Mouse (Mus musculus) common myeloid progenitor, adult 5-6 weeks (primary cell): ENCODE measurements at regions not wholly inside any gene's neighbourhood (a gene's known extent, or its start where the extent isn't known, plus 50 kb on each side); places are given as distances from the start of the nearest gene placed in this dataset.

Experiments used
- ATAC-seq: replicated peaks from 2 replicates; pipeline ENCODE4 v1.8.0; 2016; ENCODE audit warnings: low read depth, mild to moderate bottlenecking, moderate TSS enrichment, inconsistent platforms; ENCODE audit not compliant: poor library complexity, severe bottlenecking

- no peak for ATAC-seq
Observed at GRCm38 (mm10) chr9:14086611-14087010, 188.3 kb upstream of the Sesn3 start.

DNA sequence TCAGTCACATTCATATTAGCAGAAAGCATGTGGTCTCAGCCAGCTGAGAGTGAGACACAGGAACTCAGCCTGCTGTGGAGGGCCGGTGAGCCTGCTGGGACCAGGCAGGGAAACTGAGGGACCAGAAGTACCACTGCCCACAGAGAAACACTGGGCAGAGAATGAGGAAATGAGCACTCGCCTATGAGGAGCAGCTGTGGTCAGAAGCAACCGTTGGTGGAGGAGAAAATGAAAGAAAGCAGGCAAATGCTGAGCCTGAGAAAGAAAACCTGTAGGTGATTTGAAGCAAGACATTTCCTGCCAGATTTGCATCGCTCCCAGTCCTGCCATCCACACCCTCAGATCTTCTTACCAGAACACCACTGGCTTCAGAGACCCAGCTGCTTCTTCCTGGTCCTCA, 187.0 kb upstream of the Sesn3 start:
- ATAC-seq = peak; percentile 58

- ATAC-seq = no peak
Observed at GRCm38 (mm10) chr9:14089791-14090256, 185.0 kb upstream of the Sesn3 start.

GRCm38 (mm10) chr9:14090454-14090853, 184.4 kb upstream of the Sesn3 start:
- no peak for ATAC-seq

DNA sequence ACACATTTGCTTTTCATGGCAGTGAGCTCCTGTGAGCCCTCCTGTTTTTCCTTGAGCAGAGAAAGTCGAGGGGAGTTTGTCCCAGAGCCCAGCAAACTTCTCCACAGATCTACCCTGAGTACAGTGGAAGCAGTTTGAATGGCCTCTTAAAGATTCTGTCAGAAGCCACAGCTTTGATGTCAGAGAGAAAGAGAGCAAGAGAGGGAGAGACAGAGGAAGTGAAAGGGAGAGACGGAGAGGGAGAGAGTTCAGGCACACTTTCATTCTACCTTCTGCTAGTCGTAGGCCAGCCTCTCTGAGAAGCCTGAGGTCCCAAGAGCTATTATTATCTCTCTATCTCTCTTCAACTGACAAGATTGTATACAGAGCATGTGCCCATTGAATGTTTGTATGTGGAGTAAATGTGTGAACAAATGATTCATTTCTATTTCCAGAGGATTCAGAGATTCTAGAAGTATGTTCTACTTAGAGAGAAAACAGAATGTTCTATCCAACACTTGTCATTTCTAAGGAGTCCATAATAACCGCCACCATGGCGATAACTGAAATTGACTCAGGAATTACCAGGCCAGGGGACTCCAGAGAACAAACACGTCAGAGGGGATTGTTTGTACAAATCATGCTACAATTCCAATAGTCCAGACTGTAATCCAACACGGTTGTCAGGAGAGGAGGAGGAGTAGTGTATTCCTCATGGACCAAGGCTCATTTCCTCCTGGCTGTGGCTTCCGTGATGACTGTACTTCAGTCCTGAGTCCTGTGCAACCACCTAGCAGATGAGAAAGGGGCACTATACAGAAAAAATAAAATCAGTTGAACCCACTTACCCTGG, 183.6 kb upstream of the Sesn3 start:
- ATAC-seq = no peak

- ATAC-seq = peak; percentile 93
Observed at GRCm38 (mm10) chr9:14092996-14093442, 181.8 kb upstream of the Sesn3 start.

- peak; percentile 50; the same call in 1 of the 2 replicates for ATAC-seq
Observed at GRCm38 (mm10) chr9:14103538-14103937, 171.3 kb upstream of the Sesn3 start.

DNA sequence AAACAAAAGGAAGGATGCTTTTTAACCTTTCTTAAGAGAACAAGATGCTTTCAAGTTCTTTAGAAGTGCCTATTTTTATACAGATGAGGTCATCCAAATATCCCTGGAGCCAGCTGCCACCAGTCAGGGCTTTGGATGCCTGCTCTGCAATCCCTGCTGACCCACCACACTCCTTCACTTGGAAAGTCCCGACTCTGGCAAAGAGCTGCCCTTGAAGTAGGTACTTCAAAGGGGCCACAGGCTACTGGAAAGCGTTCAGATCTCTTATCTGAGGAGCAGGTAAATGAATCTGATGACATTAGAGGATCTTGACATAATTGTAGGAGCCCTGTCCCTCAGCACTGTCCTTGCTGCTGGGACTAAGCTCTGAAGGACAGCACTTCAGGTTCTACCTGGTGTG, 169.9 kb upstream of the Sesn3 start:
- ATAC-seq = no peak

- ATAC-seq = no peak
Observed at GRCm38 (mm10) chr9:14106371-14106770, 168.5 kb upstream of the Sesn3 start.

GRCm38 (mm10) chr9:14108798-14109197, 166.1 kb upstream of the Sesn3 start:
- ATAC-seq = no peak

DNA sequence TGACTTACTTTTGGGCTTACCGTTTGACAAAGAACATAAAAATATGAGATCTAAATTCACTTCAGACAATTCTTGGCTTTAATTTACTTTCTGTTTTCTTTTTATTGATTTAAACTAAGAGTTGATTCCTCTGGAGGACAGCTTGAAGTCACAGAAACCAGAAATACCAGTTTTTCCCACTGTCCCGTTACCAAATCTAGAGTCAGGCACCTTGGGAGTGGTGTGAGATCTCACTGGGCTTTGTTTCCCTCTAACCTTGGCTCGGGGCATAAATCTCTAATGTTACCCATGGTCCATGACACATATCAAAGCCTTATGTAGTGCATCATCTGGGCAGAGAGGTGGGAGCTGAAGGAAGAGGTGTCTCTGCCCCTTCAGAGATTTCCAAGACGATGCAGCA, 165.4 kb upstream of the Sesn3 start:
- no peak for ATAC-seq

- ATAC-seq = 0 out of 2 replicates have a peak, but pooled peaks have one; percentile 20
Observed at GRCm38 (mm10) chr9:14111713-14112112, 163.2 kb upstream of the Sesn3 start.

- ATAC-seq = 0 out of 2 replicates have a peak, but pooled peaks have one; percentile 32
Observed at GRCm38 (mm10) chr9:14115521-14115920, 159.3 kb upstream of the Sesn3 start.

DNA sequence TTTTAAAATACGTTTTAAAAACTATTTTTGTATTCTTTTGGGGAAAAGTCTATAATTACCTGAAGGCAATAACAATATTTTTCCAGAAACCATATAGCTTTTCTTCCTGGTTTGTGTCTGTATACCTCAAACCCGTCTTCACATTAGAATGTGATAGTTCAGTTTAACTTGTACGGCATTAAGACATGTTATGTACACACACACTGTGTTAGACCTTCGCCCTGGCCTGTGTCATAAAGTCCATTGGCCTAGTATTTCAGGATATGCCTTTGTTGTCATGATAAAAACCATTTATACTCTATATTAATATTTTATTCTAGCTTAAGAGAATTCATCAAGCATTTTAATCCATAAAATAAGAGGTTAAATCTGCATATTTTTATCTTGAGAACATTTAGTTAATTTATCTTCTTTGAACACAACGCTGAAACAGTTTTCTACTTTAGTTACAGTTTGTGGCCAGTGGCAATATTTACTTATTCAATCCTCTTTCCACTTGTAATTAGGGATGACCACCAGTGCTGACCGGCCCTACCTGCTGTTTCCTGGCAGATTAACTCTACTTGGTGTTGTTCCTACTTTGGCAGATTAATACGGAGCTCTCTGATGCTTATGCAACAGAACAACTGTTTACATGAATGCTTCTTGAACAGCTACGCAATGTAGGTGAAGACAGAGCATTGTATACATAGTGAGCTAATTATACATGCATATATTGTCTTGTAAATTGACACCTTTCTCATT, 158.6 kb upstream of the Sesn3 start:
- no peak for ATAC-seq

DNA sequence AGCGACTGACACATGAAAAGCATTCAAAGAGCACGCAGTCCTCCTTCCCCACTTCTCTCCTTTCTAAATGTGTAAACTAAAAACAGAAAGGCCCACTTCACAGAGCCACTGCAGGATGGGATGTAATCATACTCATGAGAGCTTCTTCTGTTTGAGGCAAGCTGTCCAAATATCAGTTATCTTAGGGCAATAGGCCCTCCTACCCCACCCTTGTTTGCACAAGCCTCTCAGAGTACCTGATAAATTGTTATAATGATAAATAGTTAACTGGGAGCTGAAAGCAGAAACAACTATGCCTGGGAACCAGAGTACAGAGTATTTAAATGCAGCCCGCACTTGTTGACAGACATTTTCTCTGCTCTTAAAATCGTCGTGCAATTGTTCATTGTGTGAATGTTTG, 141.5 kb upstream of the Sesn3 start:
- ATAC-seq = no peak

DNA sequence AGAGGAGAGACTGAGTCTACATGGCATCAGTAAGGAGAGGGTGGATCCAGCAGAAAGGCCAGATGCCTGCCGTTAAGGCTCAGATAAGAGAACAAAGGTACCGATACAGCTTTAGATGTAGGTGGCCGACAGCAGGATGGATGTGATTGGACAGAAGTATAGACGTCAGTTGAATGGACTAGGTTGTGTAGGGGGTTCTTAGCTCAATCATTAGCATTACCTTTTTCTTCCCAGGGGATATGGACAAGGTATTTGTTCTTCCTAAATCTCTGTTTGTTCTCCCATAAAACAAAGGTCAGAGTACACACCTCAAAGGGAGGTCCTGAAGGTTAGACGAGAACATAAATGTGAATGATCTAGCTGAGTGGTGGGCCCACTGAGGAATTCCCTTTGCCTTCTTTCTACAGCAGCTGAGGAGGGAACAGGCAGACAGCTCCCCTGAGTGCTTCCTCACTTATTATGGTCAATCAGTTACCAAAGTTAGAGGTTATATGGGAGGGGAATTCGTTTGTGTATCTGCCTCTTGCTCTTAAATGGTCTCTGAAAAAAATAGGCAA, 139.9 kb upstream of the Sesn3 start:
- no peak for ATAC-seq

DNA sequence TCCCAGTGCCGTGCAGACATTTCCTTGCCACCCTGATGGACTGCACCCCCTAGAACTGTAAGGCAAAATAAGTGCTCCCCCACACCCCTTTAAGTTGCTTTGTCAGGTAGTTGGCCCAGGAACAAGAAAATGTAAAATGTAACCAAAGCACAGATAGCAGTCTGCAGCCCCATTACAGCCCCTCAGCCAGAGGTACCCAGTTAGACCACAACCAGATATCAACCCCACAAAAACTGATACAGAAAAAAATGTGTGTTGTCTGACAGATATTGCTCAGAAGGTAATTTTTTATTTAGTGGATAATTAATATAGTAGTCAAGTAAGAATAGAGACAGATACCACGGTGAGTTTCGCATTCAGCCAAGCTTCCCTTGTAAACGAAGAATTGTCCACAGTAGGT, 133.5 kb upstream of the Sesn3 start:
- no peak for ATAC-seq

DNA sequence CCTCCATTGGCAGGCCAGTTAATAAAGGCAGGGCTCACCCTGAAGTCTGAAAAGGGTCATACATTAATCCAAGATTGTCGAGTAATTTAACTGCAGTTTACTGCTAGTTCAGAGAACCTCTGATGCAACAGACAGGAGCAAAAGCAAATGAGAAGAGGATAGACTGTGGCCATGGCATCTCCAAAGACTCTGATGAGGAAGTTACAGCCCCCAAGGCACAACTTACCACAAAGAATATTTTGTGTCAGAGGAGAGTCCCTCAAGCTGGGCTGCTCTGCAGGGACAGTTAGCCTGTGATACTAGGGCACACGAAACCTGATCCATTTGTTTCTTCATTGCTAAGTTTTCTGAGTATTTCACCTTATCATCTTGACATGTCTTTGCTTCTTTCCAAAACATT, 130.9 kb upstream of the Sesn3 start:
- ATAC-seq = peak; percentile 67

GRCm38 (mm10) chr9:14147088-14147487, 127.8 kb upstream of the Sesn3 start:
- ATAC-seq = peak; percentile 72

DNA sequence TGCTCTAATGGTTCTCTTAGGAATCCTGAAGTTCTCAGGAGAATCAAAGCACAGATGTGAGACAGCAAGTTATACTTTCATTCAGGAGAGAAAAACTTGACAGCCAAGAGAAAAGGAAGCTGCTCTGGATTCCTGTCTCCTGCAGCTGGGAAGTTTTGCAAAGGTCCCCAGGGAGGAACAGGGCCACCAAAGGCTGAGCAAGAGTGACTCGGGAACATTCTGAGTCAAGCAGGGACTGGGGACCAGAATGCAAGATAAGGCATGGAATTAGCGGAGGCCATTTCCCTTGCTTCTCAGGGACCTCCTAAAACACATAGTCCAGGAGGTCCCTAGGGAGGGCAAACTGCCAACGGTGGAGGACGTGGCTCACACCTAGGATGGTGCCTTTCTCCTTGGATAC, 127.1 kb upstream of the Sesn3 start:
- ATAC-seq = no peak

- no peak for ATAC-seq
Observed at GRCm38 (mm10) chr9:14150288-14150687, 124.6 kb upstream of the Sesn3 start.
